ENCODE assay signal across 9 mouse cellular contexts in the genomic region with DNA sequence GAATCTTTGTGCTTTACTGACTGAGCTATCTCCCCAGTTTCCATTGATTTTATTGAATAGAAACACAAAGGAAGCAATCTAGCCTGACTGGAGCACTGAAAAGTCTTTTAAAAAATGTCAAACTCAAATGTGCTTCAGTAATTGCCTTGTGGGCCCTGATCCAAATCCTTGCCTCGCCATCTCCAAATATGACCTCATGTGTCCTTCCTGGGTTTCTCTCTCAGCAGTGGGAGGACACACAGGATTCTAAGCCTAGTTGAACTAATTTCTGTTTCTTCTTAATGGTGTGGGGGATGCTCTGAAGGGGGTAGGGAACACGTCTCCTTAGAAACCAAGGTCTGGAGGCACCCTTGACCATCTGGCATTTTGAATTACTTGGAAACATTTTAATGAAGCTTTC. TPM values are rescaled to one million over a fixed set of nuclear protein-coding genes. Genes with fewer than 3 reads are reported as not detected.
DNase-seq lines count a peak whose midpoint lies in the region.
"Had no signal": no experiment of that assay in that cellular context is flagged by ENCODE, and none has a peak within 500 bp of the region (broad histone marks: within the 10 kb centered on the region; RNA-seq: fewer than 3 reads in every experiment).

No protein-coding gene starts in this region.

- peak; percentile 30 for DNase-seq in gastrocnemius, postnatal 10 days
- no peak for DNase-seq in gastrocnemius, postnatal 36 days
- DNase-seq in kidney, postnatal 36 days: peak; percentile 2 to 8
- DNase-seq in kidney, adult 8-10 months: no peak
- DNase-seq in MN1 (ENCODE audit: low spot score): peak; percentile 24
- DNase-seq in adipocyte (ENCODE audit: low spot score): peak; percentile 67
- DNase-seq in embryo, embryonic 10.5 days (ENCODE audit: low spot score): no peak
- no peak for DNase-seq in layer of hippocampus, adult 9-11 months

- intact Hi-C loops in gastrocnemius, postnatal 36 days (cut with DNase I): no loop called here

RNA-seq across cellular contexts. Expression of gene Pnlip, which starts 22.3 kb away (rescaled TPM):
- total RNA-seq in gastrocnemius, postnatal 10 days (2021): not detected
- not detected for total RNA-seq in gastrocnemius, postnatal 36 days (2021)
- total RNA-seq: megakaryocyte progenitor cell, adult 5-6 weeks had no signal

RNA-seq across cellular contexts. Expression of gene Pnliprp1, which starts 54.0 kb away (rescaled TPM):
- not detected for total RNA-seq in gastrocnemius, postnatal 10 days (2021)
- total RNA-seq in gastrocnemius, postnatal 36 days (2021): not detected
- total RNA-seq: megakaryocyte progenitor cell, adult 5-6 weeks had no signal

Comparison
In these comparisons a context has a peak if more than half of its experiments do, and no peak if none do; other contexts are left out.
1. DNase-seq: peak in gastrocnemius, postnatal 10 days (single experiment), kidney, postnatal 36 days (2 of 2), MN1 (single experiment) and adipocyte (single experiment); none in gastrocnemius, postnatal 36 days (0 of 2), kidney, adult 8-10 months (0 of 2), embryo, embryonic 10.5 days (single experiment) and layer of hippocampus, adult 9-11 months (single experiment).